23 mouse cellular contexts compared by ENCODE assay signal in the genomic region with DNA sequence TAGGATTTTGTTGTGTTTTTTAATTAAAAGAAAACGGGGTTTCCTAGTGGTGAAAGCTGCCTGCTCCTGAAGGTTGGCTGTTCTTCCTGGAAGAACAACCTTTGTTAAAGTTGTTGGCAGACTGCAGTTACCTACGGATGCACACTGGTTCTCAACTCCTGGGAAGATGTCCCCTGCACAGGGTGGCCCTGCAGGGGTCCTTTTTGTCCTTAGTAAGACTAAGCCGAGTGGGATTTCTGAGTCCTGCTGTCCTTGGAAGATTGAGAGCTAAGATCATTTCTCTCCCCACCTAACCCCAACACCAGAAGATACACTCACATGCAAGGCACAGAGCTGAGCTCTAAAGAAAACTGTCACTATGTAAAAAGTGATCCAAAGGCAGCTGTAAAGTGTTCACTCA. TPM values are rescaled to one million over a fixed set of nuclear protein-coding genes. Genes with fewer than 3 reads are reported as not detected.
DNase-seq lines count a peak whose midpoint lies in the region; ATAC-seq and TF ChIP-seq lines count a peak whose summit lies in the region.
"Had no signal": no experiment of that assay in that cellular context is flagged by ENCODE, and none has a peak within 500 bp of the region (broad histone marks: within the 10 kb centered on the region; RNA-seq: fewer than 3 reads in every experiment).

No protein-coding gene starts in this region.

- no peak for ATAC-seq in hindbrain, postnatal 0 days
- ATAC-seq in midbrain, embryonic 11.5 days (ENCODE audit: low FRiP score): no peak
- no peak for ATAC-seq in midbrain, embryonic 16.5 days
- ATAC-seq: intestine, postnatal 0 days had no signal

- no peaks in the 10 kb centered on the region for H3K36me3 ChIP-seq in hindbrain, embryonic 10.5 days
- no peaks in the 10 kb centered on the region for H3K36me3 ChIP-seq in hindbrain, postnatal 0 days (ENCODE audit: insufficient read depth, low read length)
- no peaks in the 10 kb centered on the region for H3K36me3 ChIP-seq in midbrain, embryonic 11.5 days (ENCODE audit: control insufficient read depth, insufficient read depth, low read length)
- no peaks in the 10 kb centered on the region for H3K36me3 ChIP-seq in midbrain, embryonic 16.5 days (ENCODE audit: control insufficient read depth, insufficient read depth, low read length)
- H3K36me3 ChIP-seq in ES-Bruce4 (ENCODE audit: control insufficient read depth, insufficient read depth, low read length, poor library complexity, severe bottlenecking): no peaks in the 10 kb centered on the region
- H3K36me3 ChIP-seq in limb, embryonic 10.5 days: no peaks in the 10 kb centered on the region
- H3K36me3 ChIP-seq: forebrain, embryonic 12.5 days; heart, embryonic 12.5 days; neural tube, embryonic 13.5 days; stomach, embryonic 15.5 days had no signal

- peaks cover 22% of the 10 kb centered on the region for H3K4me1 ChIP-seq in hindbrain, embryonic 10.5 days (replicated peaks)
- no peaks in the 10 kb centered on the region for H3K4me1 ChIP-seq in hindbrain, postnatal 0 days (ENCODE audit: insufficient read depth, low read length)
- H3K4me1 ChIP-seq in midbrain, embryonic 11.5 days (ENCODE audit: control insufficient read depth, insufficient read depth, low read length): peaks cover 12% of the 10 kb centered on the region
- H3K4me1 ChIP-seq in midbrain, embryonic 16.5 days (ENCODE audit: control insufficient read depth, insufficient read depth, low read length): no peaks in the 10 kb centered on the region
- H3K4me1 ChIP-seq in ES-Bruce4 (ENCODE audit: control insufficient read depth, insufficient read depth, low read length): peaks cover 8% of the 10 kb centered on the region
- peaks cover 55% of the 10 kb centered on the region for H3K4me1 ChIP-seq in limb, embryonic 10.5 days
- H3K4me1 ChIP-seq: heart, embryonic 12.5 days; stomach, embryonic 15.5 days had no signal

- 5% methylated on average over 3 of the region's 3 CpGs for WGBS in hindbrain, embryonic 10.5 days
- 21% methylated on average over 3 of the region's 3 CpGs for WGBS in hindbrain, postnatal 0 days
- 7% methylated on average over 3 of the region's 3 CpGs for WGBS in midbrain, embryonic 11.5 days
- WGBS in midbrain, embryonic 16.5 days: 9% methylated on average over 3 of the region's 3 CpGs
- 14% methylated on average over 3 of the region's 3 CpGs for WGBS in limb, embryonic 10.5 days

- TF ChIP-seq CTCF in hindbrain, postnatal 0 days (IDR thresholded peaks at IDR 0.05; ENCODE audit: low read depth): no peak
- TF ChIP-seq CTCF in ES-Bruce4 (IDR thresholded peaks at IDR 0.05; ENCODE audit: low read depth, low read length): no peak

- no peak for DNase-seq in hindbrain, embryonic 10.5 days (ENCODE audit: low spot score)
- no peak for DNase-seq in hindbrain, postnatal 0 days (ENCODE audit: low spot score)
- DNase-seq in midbrain, embryonic 11.5 days (ENCODE audit: low spot score, missing footprints): peak; percentile 91
- no peak for DNase-seq in limb, embryonic 10.5 days (ENCODE audit: low spot score)
- no peak for DNase-seq in spleen, adult 18-20 months
- DNase-seq: adrenal gland, postnatal 14 days; cerebellum, adult 9-11 months; gastrocnemius, postnatal 14 days; heart, adult 11 months; heart, postnatal 10 days; lung, postnatal 10 days; midbrain, embryonic 14.5 days; retina, postnatal 1 day; right cerebral cortex, postnatal 25 days had no signal

- H3K4me3 ChIP-seq in hindbrain, embryonic 10.5 days: no peak overlapping the region
- no peak overlapping the region for H3K4me3 ChIP-seq in hindbrain, postnatal 0 days (ENCODE audit: low read length)
- H3K4me3 ChIP-seq in midbrain, embryonic 11.5 days (ENCODE audit: low read depth, low read length): no peak overlapping the region
- no peak overlapping the region for H3K4me3 ChIP-seq in midbrain, embryonic 16.5 days (ENCODE audit: low read depth, low read length)
- no peak overlapping the region for H3K4me3 ChIP-seq in ES-Bruce4 (ENCODE audit: low read depth, low read length)
- H3K4me3 ChIP-seq in limb, embryonic 10.5 days: no peak overlapping the region
- H3K4me3 ChIP-seq: forebrain, embryonic 12.5 days; heart, embryonic 12.5 days; left cerebral cortex, adult 2 months; myocyte; neural tube, embryonic 13.5 days; stomach, embryonic 15.5 days had no signal

- peak overlapping the region; percentile 66; the same call in 1 of the 2 replicates for H3K27ac ChIP-seq in hindbrain, embryonic 10.5 days
- H3K27ac ChIP-seq in hindbrain, postnatal 0 days: no peak overlapping the region
- no peak overlapping the region for H3K27ac ChIP-seq in midbrain, embryonic 11.5 days (ENCODE audit: low read depth, low read length)
- H3K27ac ChIP-seq in midbrain, embryonic 16.5 days (ENCODE audit: low read length): no peak overlapping the region
- H3K27ac ChIP-seq in ES-Bruce4 (ENCODE audit: insufficient read depth, low read length): peak overlapping the region; percentile 71
- peak overlapping the region; percentile 58; the same call in 1 of the 2 replicates for H3K27ac ChIP-seq in limb, embryonic 10.5 days
- H3K27ac ChIP-seq: forebrain, embryonic 12.5 days; left cerebral cortex, adult 2 months; neural tube, embryonic 13.5 days; stomach, embryonic 15.5 days had no signal

- 0 out of 2 replicates have a peak, but pooled peaks cover 7% of the 10 kb centered on the region for H3K27me3 ChIP-seq in hindbrain, embryonic 10.5 days (ENCODE audit: insufficient read depth, poor library complexity, severe bottlenecking)
- 0 out of 2 replicates have a peak, but pooled peaks cover 4% of the 10 kb centered on the region for H3K27me3 ChIP-seq in hindbrain, postnatal 0 days (ENCODE audit: insufficient read depth, low read length)
- H3K27me3 ChIP-seq in midbrain, embryonic 11.5 days (ENCODE audit: control insufficient read depth, insufficient read depth, low read length): no peaks in the 10 kb centered on the region
- no peaks in the 10 kb centered on the region for H3K27me3 ChIP-seq in midbrain, embryonic 16.5 days (ENCODE audit: control insufficient read depth, insufficient read depth, low read depth, low read length)
- H3K27me3 ChIP-seq in ES-Bruce4 (ENCODE audit: control insufficient read depth, insufficient read depth, low read length, poor library complexity, severe bottlenecking): no peaks in the 10 kb centered on the region
- 0 out of 2 replicates have a peak, but pooled peaks cover 3% of the 10 kb centered on the region for H3K27me3 ChIP-seq in limb, embryonic 10.5 days (ENCODE audit: low read depth, poor library complexity, severe bottlenecking)
- H3K27me3 ChIP-seq: forebrain, embryonic 12.5 days; stomach, embryonic 15.5 days had no signal

- TF ChIP-seq EP300 in ES-Bruce4 (IDR thresholded peaks at IDR 0.05; ENCODE audit: insufficient read depth, low read depth, low read length): no peak

- H3K9me3 ChIP-seq in hindbrain, embryonic 10.5 days: no peaks in the 10 kb centered on the region
- no peaks in the 10 kb centered on the region for H3K9me3 ChIP-seq in hindbrain, postnatal 0 days (ENCODE audit: low read length)
- no peaks in the 10 kb centered on the region for H3K9me3 ChIP-seq in midbrain, embryonic 11.5 days (ENCODE audit: control insufficient read depth, low read length)
- no peaks in the 10 kb centered on the region for H3K9me3 ChIP-seq in midbrain, embryonic 16.5 days (replicated peaks; ENCODE audit: control insufficient read depth, low read length, poor library complexity, severe bottlenecking)
- no peaks in the 10 kb centered on the region for H3K9me3 ChIP-seq in ES-Bruce4 (replicated peaks; ENCODE audit: control insufficient read depth, insufficient read depth, low read length, poor library complexity, severe bottlenecking)
- H3K9me3 ChIP-seq in limb, embryonic 10.5 days (replicated peaks): no peaks in the 10 kb centered on the region
- H3K9me3 ChIP-seq: forebrain, embryonic 12.5 days; heart, embryonic 12.5 days; neural tube, embryonic 13.5 days; stomach, embryonic 15.5 days had no signal

- TF ChIP-seq POLR2A in ES-Bruce4 (IDR thresholded peaks at IDR 0.05; ENCODE audit: insufficient read depth, low read length): no peak

- H3K4me2 ChIP-seq in hindbrain, postnatal 0 days (ENCODE audit: low read depth, low read length): no peak overlapping the region
- H3K4me2 ChIP-seq in midbrain, embryonic 11.5 days: no peak overlapping the region
- no peak overlapping the region for H3K4me2 ChIP-seq in midbrain, embryonic 16.5 days (ENCODE audit: low read length)
- H3K4me2 ChIP-seq: forebrain, embryonic 12.5 days; heart, embryonic 12.5 days; neural tube, embryonic 13.5 days; stomach, embryonic 15.5 days had no signal

- no peak overlapping the region for H3K9ac ChIP-seq in hindbrain, postnatal 0 days (replicated peaks; ENCODE audit: low read length)
- H3K9ac ChIP-seq in midbrain, embryonic 11.5 days (ENCODE audit: low read length): no peak overlapping the region
- H3K9ac ChIP-seq in midbrain, embryonic 16.5 days (ENCODE audit: low read depth, low read length): no peak overlapping the region
- no peak overlapping the region for H3K9ac ChIP-seq in ES-Bruce4 (ENCODE audit: low read depth, poor library complexity, severe bottlenecking)
- H3K9ac ChIP-seq: forebrain, embryonic 12.5 days; heart, embryonic 12.5 days; neural tube, embryonic 13.5 days; stomach, embryonic 15.5 days had no signal

RNA-seq across cellular contexts. Expression of a gene that starts 32.6 kb away (rescaled TPM):
- polyA plus RNA-seq in hindbrain, embryonic 10.5 days (2016; fragmentation: Nextera tagmentation; extraction: Ambion mirVana): 5.7 and 6.5 TPM in 2 replicates
- total RNA-seq in hindbrain, postnatal 0 days (2014; rRNA removed): 4.0 and 4.1 TPM in 2 replicates
- 1.3 and 2.6 TPM in 2 replicates for polyA plus RNA-seq in hindbrain, postnatal 0 days (2015; fragmentation: Nextera tagmentation; extraction: Ambion mirVana)
- 4.9 and 5.9 TPM in 2 replicates for polyA plus RNA-seq in midbrain, embryonic 11.5 days (2014; fragmentation: Nextera tagmentation; extraction: Ambion mirVana)
- polyA plus RNA-seq in midbrain, embryonic 16.5 days (2015; fragmentation: Nextera tagmentation; extraction: Ambion mirVana): 1.2 and 2.1 TPM in 2 replicates
- polyA plus RNA-seq in ES-Bruce4 (2011; ENCODE audit: insufficient read depth, insufficient read length, low read depth, missing spikeins): 23.3 and 26.4 TPM in 2 replicates
- 4.0 and 4.6 TPM in 2 replicates for polyA plus RNA-seq in limb, embryonic 10.5 days (2016; fragmentation: Nextera tagmentation; extraction: Ambion mirVana)

Comparison
In these comparisons a context has a peak if more than half of its experiments do, and no peak if none do; other contexts are left out.
1. H3K27ac ChIP-seq: peak in hindbrain, embryonic 10.5 days (single experiment), ES-Bruce4 (single experiment) and limb, embryonic 10.5 days (single experiment); none in hindbrain, postnatal 0 days (single experiment), midbrain, embryonic 11.5 days (single experiment) and midbrain, embryonic 16.5 days (single experiment).